Mouse (Mus musculus) CH12F3 (cell line): ENCODE measurements around the gene Fsd1.

ENCODE experiments used
- in situ Hi-C: fragments of 300-500 bp; cut with MboI; formaldehyde crosslinking; loops from 2 replicates; pipeline ENCODE4 v1.14.3; 2020; ENCODE audit warnings: low sequenced_read_pairs

Gene Fsd1

GRCm38 (mm10) chr17:55961631-55962030 is 24.7 kb upstream of the Fsd1 start:
- in situ Hi-C loops: no loop called here

- in situ Hi-C loops: no loop called here
These were observed 23.1 kb upstream of the Fsd1 start for GRCm38 (mm10) chr17:55963171-55963570.

GRCm38 (mm10) chr17:55964496-55964895 is 21.8 kb upstream of the Fsd1 start:
- in situ Hi-C loops: no loop called here

GRCm38 (mm10) chr17:55964996-55965395 is 21.3 kb upstream of the Fsd1 start:
- in situ Hi-C loops: no loop called here

GRCm38 (mm10) chr17:55967186-55967585 is 19.1 kb upstream of the Fsd1 start:
- in situ Hi-C loops: no loop called here

- in situ Hi-C loops: no loop called here
These were observed 18.1 kb upstream of the Fsd1 start for GRCm38 (mm10) chr17:55968210-55968609.

- in situ Hi-C loops: no loop called here
These were observed 16.7 kb upstream of the Fsd1 start for GRCm38 (mm10) chr17:55969560-55969959.

GRCm38 (mm10) chr17:55969966-55970891 is 16.1 kb upstream of the Fsd1 start, which contains the start of gene Shd:
Gene Shd, plus strand, starts transcription at chr17:55970467.
- in situ Hi-C loops: no loop called here

- in situ Hi-C loops: no loop called here
These were observed 14.9 kb upstream of the Fsd1 start for GRCm38 (mm10) chr17:55971453-55971852.

- in situ Hi-C loops: no loop called here
These were observed 9.9 kb upstream of the Fsd1 start for GRCm38 (mm10) chr17:55976255-55976862.

- in situ Hi-C loops: no loop called here
These were observed 9.0 kb upstream of the Fsd1 start for GRCm38 (mm10) chr17:55977301-55977700.

GRCm38 (mm10) chr17:55990278-55990898 is 4.1 kb downstream of the Fsd1 start:
- in situ Hi-C loops: no loop called here

GRCm38 (mm10) chr17:55996007-55996406 is 9.7 kb downstream of the Fsd1 start:
- in situ Hi-C loops: no loop called here

- in situ Hi-C loops: no loop called here
These were observed 13.6 kb downstream of the Fsd1 start for GRCm38 (mm10) chr17:55999794-56000499.

- in situ Hi-C loops: no loop called here
These were observed 16.7 kb downstream of the Fsd1 start for GRCm38 (mm10) chr17:56003000-56003399.

GRCm38 (mm10) chr17:56005415-56006061 is 19.2 kb downstream of the Fsd1 start, which contains the start of the genes Stap2 and Mpnd:
Gene Stap2, minus strand, starts transcription at chr17:56005584.
Gene Mpnd, plus strand, starts transcription at chr17:56005711.
- in situ Hi-C loops: no loop called here

GRCm38 (mm10) chr17:56006956-56007355 is 20.6 kb downstream of the Fsd1 start:
- in situ Hi-C loops: no loop called here

- in situ Hi-C loops: no loop called here
These were observed 21.4 kb downstream of the Fsd1 start for GRCm38 (mm10) chr17:56007444-56008355.

- in situ Hi-C loops: no loop called here
These were observed 22.2 kb downstream of the Fsd1 start for GRCm38 (mm10) chr17:56008356-56009087.
